Mouse (Mus musculus): ENCODE measurements around the gene Serpina3b. TPM values are rescaled to one million over a fixed set of nuclear protein-coding genes. Genes with fewer than 3 reads are reported as not detected.
"Not testable (repeated sequence)": the region's sequence is repeated elsewhere in the genome, so short reads cannot be mapped to it uniquely, and the experiment has no call there.

The Serpina3b gene
- polyA plus RNA-seq (2012; rRNA removed): 0.84 and 1.7 TPM in 2 replicates

GRCm38 (mm10) chr12:104127696-104128095 lies at the start of gene Serpina3b:
Gene Serpina3b (plus strand): TSS chr12:104127996.
- no peak for DNase-seq (ENCODE audit: low spot score)

GRCm38 (mm10) chr12:104090119-104090518 lies 37.7 kb upstream of the Serpina3b start:
- DNase-seq (ENCODE audit: low spot score): no peak

- DNase-seq (ENCODE audit: low spot score): no peak
These were observed 36.5 kb upstream of the Serpina3b start for GRCm38 (mm10) chr12:104091303-104091702.

- DNase-seq (ENCODE audit: low spot score): no peak
These were observed 27.0 kb upstream of the Serpina3b start, which contains the start of gene Serpina5 for GRCm38 (mm10) chr12:104100768-104101167. Gene Serpina5 (plus strand): TSS chr12:104101113.

DNA sequence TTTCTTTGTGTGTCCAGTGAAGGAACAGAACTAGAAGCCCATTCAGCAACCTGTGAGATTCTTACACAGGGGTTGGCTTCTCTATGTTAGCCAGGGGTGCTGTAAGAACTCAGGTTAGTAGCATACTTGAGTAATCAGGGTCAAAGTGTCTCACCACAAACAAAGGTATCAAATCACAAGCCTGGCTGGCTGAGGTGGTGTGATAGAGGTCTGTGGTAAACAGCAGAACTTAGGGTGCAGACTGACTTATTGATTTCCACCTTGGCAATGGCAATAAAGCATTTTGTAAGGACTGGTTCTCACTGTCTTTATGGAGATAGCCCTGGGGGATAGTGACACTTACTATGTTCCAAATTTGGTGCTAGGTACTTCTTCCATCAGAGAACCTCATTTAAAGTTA lies 21.9 kb upstream of the Serpina3b start:
- DNase-seq (ENCODE audit: low spot score): no peak

DNA sequence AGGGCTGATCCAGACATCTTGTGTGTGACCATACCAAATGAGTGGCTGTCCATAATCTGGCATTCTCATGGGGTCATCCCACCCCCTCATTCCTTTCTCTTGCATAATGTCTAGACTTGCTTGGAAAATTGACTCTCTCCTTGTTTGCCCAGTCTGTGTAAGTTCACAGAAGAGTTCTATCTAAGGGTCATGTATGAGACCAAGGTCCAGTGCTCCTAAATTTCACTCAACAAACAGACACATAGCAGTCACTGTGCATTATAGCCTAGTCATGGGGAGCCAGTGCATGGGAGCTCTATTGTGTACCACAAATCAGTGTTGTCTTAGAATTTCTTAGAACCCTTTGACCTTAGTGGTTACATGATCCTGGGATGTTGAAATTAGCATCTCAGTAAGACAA lies 20.9 kb upstream of the Serpina3b start:
- DNase-seq (ENCODE audit: low spot score): no peak

GRCm38 (mm10) chr12:104108507-104108906 lies 19.3 kb upstream of the Serpina3b start:
- DNase-seq (ENCODE audit: low spot score): no peak

- not testable (repeated sequence) for DNase-seq (ENCODE audit: low spot score)
These were observed 15.5 kb upstream of the Serpina3b start, which contains the start of gene Serpina3a for GRCm38 (mm10) chr12:104112333-104112732. Gene Serpina3a (plus strand): TSS chr12:104112724.

DNA sequence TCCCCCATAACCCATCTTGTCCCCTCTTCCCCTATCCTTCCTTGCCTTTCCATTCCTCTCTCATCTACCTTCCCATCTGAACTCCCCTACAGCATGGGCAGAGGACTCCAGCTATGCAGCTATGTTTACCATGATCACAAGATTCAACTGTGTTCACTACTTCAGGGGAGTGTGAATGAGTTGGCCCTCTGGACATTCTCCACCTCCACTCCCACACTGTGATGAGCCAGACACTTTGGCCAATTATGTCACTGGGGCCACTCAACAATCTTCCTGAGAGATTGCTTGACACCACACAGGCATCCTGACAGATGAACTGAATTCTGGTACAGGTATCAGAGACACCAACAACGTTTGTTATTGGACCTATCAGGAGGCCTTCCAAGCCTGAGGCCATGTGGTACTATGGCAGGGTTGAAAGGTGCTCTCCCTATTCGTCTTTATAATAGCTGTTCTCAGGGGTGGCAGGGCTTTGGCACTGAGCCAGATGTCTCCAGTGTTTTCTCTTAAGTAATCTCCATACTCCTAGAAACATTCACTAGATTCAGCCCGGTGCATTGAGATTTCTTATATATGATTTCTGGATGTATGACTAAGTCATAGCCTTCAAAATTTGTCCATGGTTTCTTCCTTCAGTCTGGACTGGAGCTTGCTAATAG lies 12.7 kb upstream of the Serpina3b start:
- DNase-seq (ENCODE audit: low spot score): no peak

DNA sequence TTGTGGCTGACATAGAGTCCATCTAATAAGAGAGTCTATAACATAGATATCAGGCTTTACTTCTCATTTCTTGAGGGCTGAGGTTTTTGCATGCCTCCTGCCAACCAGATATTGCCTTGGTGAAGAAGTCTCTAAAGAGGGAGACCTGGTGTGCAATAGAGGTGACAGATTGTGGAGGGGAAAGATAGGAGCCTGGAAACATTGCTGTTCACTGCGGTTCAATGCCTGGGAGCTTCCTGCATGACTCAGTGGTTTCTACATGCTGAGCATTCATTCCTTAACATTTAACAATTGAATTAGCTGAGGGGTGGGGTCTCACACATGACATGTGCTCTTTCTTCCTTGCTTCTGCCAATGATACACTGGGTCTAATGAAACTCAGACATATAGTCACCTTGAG lies 4.7 kb upstream of the Serpina3b start:
- DNase-seq (ENCODE audit: low spot score): no peak

DNA sequence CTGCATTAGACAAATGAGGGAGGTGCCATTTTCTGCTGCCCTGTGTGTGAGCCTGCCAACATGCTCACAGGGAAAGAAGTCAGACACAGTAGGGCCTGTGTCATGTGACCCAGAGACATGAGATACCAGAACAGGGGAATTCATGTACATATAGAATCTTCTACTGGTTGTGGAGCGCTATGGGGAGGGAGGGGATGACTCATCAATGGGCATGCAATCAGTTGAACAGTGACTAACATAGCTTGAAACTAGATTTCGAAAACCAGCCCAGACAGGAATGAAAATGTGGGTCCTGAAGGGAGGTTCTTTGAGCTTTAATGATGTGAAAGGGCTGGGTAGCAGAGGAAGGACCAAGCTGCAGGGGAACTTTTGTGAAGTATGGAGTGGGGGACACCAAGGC lies 3.8 kb upstream of the Serpina3b start:
- no peak for DNase-seq (ENCODE audit: low spot score)

GRCm38 (mm10) chr12:104125021-104125560 lies 2.7 kb upstream of the Serpina3b start:
- DNase-seq (ENCODE audit: low spot score): no peak

DNA sequence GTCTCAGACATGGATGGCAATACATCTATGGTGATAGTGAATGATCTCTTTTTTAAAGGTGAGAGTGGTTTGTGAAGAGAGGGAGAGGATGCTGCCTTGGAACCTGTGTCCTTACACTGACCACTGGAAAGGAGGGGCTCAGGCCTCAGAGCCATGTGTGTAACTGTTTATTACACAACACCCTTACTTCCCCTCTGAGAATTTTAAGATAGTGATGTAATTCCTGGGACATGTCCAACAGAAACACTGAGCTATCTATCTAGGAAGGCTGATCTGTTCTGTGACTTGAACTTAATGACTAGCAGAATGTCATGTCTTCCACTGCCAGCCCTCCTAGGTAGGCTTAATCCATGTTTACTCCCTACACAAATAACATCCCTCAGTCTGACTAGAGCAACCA lies 3.2 kb downstream of the Serpina3b start:
- no peak for DNase-seq (ENCODE audit: low spot score)

GRCm38 (mm10) chr12:104138216-104138615 lies 10.4 kb downstream of the Serpina3b start:
- DNase-seq (ENCODE audit: low spot score): no peak

DNA sequence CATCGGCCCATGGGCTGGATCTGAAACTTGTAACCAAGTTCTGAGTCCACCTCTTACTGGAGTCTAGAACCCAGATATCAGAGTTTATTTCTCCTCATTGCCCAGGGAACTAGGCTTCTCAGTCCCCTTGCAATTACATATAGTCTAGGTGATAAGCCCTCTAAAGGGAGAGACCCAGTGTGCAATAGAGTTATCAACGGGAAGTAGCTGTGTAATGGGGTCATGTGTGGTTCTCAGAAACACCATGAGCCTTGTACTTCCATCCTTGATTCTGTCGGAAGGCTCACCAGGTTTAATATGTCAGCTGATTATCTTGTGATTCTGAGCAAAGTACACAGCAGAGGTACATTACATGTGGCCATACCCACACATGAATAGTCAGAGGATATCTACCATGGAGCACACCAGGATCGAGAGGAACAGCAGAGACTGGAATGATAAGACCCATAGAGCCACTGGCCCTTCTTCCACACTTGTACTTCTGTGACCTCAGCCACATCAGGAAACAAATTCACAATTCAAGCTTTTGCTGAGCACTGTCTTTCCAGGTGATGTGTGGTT lies 12.8 kb downstream of the Serpina3b start:
- DNase-seq (ENCODE audit: low spot score): no peak

DNA sequence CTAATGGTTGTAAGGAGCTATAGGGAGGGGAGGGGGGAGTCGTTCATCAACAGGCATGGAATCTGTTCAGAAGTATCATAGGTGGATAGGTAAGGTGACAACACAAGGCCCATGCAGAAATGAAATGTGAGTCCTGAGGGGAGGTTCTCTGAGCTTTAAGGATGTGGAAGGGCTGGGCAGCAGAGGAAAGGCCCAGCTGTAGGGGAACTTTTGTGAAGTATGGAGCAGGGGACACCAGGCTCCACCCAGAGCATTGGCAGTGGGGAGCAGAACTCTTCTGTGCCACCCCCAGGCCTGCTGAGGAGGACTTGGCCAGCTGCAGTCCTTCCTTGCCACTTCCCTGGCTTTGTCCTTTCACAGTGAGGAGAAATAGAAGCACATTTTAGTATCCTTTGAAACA lies 13.7 kb downstream of the Serpina3b start:
- no peak for DNase-seq (ENCODE audit: low spot score)

GRCm38 (mm10) chr12:104142427-104142826 lies 14.6 kb downstream of the Serpina3b start:
- no peak for DNase-seq (ENCODE audit: low spot score)

DNA sequence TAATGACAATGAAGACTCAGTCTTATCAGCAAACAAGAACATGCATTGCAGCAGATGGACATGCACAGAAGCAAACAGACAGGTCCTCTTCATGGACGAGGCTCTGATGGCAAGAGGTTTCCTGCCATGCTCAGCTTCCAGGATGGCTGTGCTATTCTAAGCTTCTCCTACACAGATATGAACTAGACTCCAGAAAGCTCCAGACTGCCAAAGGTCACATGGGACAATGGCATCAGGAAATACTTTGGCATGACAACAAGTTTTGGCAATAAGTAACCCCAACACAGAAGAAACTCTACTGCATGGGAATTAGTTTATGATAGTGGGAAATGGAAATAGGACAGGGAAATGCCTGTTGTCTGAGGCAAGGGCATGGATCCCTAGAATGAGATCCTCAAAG lies 15.5 kb downstream of the Serpina3b start:
- no peak for DNase-seq (ENCODE audit: low spot score)

DNA sequence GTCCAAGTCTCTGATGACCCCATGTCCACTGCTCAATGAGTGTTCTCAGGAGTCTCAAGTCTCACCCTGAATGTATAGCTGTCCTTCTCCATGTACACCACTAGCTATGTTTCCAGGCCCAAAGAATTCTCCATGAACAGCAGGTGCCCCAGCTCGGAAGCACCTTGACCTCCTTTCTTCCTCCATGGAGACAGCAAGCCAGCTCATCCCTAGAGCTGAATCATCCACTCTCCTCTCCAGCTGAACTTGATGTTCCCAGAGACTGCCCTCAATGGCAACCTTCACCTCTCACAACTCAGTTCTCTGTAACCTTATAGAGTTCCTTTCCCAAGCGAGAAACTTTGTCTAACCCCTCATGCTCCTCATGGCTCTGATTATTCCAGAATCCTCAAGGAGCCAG lies 17.8 kb downstream of the Serpina3b start:
- no peak for DNase-seq (ENCODE audit: low spot score)

- DNase-seq (ENCODE audit: low spot score): no peak
These were observed 24.2 kb downstream of the Serpina3b start for GRCm38 (mm10) chr12:104151989-104152388.

DNA sequence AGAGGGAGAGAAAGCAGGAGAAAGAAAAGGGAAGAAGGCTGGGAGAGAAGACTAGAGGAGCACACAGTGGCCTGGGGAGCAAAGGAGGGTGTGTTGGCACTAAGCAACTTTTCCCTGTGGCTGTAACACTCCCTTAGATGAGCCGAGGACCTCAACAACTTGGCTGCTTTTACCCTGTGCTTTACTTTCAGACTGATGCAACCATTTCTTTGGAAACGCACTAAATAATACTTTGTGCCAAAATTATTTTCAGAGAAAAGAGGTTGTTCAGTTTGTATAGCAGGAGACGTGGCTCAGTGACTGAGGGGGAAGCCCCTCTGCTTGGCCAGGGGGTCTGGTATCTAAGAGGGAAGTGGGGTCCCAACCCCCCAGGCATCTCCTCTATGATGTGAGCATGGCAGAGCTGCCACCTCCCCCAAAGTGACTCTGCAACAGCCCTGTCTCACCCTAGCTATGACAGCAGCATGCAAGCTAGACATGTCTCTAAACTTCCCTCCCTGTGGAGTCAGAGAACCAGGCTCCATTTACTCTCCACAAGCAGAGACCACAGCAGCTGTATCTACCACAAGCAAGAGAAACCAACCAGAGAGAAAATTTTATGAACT lies 25.3 kb downstream of the Serpina3b start:
- no peak for DNase-seq (ENCODE audit: low spot score)

DNA sequence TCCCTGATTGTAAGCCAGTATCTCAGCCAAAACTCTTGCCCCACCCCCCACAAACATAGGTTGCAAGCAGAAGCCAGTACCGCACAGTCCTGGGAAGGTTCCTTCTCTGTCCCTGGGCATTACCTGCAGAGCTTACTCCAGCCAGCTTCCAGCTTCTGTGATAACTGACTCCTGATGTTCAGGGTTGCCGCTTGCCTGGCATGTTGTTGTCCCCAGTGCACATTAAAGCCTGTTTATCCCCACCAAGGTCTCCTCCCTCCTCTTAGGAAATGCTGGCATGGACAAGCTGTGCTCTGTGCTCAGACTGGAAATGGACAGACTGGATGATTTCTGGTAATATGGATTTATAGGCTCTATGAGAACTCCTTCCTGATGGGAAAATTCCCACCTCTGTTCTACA lies 25.9 kb downstream of the Serpina3b start, which contains the start of gene Serpina3c:
Gene Serpina3c (minus strand): TSS at position 215 of the 400 bp plus-strand sequence.
- DNase-seq (ENCODE audit: low spot score): no peak

- no peak for DNase-seq (ENCODE audit: low spot score)
These were observed 47.0 kb downstream of the Serpina3b start for GRCm38 (mm10) chr12:104174747-104175146.
